Mouse (Mus musculus): ENCODE results near the gene Pi16.
"Not testable (repeated sequence)": the region's sequence is repeated elsewhere in the genome, so short reads cannot be mapped to it uniquely, and the experiment has no call there.

The Pi16 gene

GRCm38 (mm10) chr17:29332186-29332685 lies 14.8 kb downstream of the Pi16 start:
- no peak for DNase-seq

- DNase-seq, result peak; percentile 78
Observed at GRCm38 (mm10) chr17:29336266-29336990, 18.9 kb downstream of the Pi16 start.

DNA sequence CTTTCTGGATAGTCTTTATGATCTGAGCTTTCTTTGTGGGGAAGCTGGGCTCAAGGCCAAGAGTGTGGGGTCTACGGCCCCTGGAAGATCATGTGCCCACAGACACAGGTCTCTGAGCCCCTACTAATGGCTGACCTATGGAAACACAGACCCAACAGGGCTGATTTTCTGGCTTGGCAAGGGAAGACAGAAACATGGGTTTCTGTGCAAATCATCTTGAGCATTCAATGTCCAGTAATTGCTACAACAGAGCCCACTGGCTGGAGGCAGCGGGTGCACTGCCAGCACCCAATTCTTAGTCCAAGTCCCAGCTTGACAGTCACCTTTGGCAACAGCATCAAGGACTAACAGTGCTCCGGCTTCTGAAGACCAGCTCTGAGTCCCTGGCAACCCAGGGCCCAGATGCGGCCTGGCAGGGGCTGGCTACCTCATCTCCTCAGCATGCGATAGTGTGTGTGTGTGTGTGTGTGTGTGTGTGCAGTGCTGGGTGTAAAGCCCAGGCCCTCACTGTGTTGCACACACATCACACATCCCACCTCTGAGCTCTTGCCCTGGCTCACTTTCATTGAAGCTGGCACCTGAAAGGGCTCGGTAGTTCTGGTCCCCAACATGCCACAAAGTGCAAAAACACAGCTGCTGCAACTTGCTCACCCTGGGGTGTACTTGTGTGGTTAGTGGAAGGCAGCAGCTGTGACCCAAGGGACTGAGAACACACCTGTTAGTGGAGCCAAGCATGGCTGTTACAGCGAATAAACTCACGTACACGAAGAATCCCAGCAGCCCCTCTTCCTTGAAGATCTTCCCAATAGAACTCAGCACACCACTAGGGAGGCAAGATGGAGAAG lies 20.7 kb downstream of the Pi16 start:
- DNase-seq, result no peak

DNA sequence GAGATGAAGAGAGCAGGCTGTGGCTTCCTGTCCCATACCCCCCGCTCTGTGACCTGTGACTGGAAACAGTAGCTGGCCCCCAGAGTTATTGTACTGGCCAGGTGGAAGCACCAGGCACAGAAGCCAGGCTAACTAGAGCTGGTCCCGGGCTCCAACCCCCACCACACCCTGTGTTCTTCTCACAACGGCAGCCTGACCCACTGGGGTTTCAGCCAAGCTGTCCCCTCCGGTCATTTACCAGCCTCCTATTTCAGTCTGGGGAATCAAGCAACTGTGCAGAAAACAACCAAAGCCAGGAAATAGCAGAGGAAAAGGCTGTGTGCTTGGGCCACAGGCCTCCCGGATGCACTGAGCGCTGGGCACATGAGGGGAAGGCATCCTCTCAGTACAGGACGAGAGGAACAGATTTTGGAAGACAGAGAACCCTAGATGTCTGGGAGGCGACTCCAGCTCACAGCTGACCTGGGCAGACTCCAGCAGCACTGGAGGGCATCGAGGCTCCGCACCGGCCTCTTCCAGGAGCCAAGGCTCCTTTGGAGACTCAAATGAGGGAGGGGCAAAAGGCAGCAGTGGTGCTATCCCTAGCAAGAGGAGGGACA lies 21.8 kb downstream of the Pi16 start:
- no peak for DNase-seq

GRCm38 (mm10) chr17:29340406-29341261 lies 23.2 kb downstream of the Pi16 start:
- DNase-seq, result peak; percentile 49

DNA sequence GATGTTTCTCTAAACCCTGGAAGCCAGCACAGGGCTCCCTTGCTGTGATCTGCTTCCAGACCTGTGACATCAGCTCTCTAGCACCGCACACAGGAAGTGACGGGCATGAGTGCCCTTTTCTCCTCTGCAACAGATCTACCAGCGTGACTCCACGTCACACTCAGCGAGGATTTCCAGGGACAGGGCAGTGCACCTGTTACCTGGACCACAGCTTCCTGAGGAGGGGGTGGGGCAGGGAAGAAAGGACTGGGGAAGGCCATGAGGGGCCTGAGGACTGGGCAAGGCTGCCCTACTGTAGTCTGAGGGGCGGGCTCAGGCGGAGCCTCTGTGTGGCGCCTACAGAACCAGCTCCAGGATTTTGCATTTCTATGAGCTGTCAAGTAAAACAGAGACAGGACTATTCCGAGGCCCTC lies 24.1 kb downstream of the Pi16 start:
- DNase-seq, result peak; percentile 78

GRCm38 (mm10) chr17:29342010-29342910 lies 24.8 kb downstream of the Pi16 start:
- DNase-seq, result peak; percentile 66

GRCm38 (mm10) chr17:29343241-29343640 lies 25.8 kb downstream of the Pi16 start:
- peak; percentile 51 for DNase-seq

GRCm38 (mm10) chr17:29345272-29345671 lies 27.8 kb downstream of the Pi16 start:
- no peak for DNase-seq

DNA sequence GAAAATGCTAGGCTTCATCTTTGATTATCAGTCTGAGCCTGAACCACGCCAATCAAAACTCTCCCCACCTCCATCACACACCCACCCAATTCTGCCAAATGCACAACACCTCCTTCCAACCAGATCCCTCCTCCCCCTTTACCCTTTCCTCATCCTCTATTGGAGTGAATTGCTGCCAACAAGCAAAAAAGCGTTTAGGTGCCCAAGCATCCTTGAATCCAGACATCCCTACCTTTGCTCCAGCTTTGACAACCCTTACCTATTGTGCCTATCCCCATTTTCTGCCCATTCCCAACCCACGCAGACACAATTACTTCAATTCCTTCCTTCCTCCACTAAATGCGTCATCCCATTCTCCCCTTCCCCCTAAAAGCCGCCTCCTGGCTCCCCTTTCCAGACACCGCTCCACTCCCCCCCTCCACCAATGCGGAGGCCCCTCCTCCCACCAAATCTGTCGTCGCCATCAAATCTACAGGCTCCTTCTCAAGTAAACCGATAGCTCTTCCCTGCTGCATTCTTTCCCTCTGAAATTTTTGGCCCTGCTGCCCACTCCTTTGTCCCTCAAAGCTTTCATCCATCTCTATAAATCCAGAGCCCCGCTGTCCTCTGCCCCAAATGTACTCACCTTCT lies 29.1 kb downstream of the Pi16 start:
- DNase-seq, result peak; percentile 48

DNA sequence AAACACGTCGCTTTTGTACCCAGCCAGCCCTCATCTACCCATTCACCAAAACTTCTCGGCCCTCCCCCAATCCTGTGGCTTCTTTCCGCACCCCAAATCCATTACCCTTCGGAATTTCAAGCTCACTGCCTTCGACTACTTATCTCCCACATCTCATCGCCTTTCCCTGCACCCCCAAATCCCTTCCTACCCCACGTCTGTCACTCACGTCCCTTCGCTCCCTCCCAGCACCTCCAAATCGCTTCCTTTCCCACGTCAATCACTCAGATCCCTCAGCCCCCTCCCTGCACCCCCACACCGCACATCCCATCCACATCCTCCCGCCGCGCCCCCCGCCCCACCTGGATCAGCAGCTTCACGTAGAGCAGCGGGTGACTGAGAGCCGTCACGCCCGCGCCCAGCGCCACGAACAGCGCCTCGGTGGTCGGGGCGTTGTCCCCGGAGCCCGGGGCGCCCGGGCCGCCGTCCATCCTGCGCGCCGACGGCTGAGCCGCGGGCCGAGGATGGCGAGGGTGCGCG lies 29.7 kb downstream of the Pi16 start:
- peak; percentile 20 for DNase-seq

DNA sequence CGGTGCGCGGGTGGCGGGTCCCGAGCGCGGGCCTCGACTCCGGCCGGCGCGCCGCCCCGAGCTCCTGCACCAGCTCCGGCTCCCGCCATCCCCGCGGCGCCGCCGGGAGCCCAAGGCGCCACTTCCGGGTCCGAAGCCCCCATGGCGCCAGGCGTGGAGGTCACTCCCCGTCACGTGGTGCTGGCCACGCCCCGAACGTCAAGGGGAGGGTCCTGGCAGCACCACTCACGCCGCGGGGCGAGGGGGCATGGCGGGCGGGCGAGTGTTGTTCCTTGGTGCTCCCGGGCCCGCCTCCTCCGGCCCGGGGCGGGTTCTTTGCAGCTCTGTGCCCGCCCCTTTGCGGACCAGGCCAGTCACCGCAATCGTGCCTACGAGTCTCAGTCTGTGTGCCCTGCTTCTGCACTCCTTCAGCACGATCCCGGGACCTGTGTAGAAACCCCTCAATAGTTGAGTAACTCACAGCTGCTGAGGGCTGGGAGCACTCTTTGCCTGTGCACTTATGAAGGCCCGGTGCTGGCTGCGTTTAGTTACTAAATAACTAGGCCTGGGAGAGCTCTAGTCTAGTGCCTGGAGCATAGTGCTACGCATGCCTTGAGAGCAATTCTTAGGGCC lies 30.3 kb downstream of the Pi16 start, which contains the start of gene Mtch1:
TSS of gene Mtch1 (minus strand) at position 290 of the 612 bp plus-strand sequence.
- peak; percentile 99 for DNase-seq

DNA sequence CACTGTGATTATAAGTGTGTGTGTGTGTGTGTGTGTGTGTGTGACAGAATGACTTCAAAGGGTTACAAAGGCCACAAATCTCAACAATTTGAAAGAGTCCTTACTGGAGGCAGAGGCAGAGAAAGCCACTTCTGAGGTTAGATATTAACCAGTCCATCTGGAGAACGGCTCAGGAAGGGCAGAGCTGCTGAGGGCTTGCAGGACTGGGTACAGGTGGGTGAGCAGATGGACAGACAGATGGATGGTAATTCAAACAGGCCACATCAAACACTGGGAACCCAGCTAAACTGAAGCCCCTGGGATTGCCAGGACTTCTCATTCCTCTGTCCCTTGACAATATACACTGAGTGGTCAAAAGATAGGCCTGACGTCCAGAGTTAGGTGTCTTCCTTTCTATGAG lies 31.5 kb downstream of the Pi16 start:
- peak; percentile 47 for DNase-seq

DNA sequence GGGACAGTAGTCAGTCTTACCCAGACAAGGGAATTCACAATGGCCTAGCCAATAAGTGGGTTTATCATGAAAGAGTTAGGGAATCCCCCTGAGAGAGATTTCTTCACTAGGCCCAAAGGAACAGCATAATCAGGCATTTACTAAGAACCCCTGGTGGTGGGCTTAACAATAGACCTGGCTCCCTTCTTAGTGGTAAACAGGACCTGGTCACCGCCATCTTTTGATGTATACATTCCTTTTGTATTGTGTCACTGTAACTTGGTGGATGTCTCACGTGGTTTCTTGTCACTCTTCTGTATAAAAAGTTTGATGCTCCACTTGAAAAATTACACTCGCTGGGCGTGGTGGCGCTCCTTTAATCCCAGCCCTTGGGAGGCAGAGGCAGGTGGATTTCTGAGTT lies 33.6 kb downstream of the Pi16 start:
- DNase-seq, result not testable (repeated sequence)

DNA sequence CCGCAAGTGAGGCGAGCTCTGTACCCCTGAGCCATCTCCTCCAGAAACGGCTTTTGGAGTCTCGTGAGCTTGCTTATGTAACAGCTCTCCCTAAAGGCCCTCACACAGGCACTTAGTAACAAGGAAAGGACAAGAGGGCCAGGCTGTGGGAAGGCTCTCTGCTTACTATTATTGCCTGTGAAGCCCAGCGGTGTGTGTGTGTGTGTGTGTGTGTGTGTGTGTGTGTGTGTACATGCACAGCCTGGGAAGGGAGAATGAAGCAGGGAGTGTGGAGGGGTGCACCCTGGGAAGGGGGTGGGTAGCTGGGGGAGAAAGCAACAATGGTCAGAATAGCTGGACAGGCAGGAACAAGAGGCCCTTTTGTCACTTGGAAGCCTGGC lies 38.0 kb downstream of the Pi16 start:
- DNase-seq, result peak; percentile 62

GRCm38 (mm10) chr17:29355841-29356478 lies 38.5 kb downstream of the Pi16 start:
- peak; percentile 82 for DNase-seq

DNA sequence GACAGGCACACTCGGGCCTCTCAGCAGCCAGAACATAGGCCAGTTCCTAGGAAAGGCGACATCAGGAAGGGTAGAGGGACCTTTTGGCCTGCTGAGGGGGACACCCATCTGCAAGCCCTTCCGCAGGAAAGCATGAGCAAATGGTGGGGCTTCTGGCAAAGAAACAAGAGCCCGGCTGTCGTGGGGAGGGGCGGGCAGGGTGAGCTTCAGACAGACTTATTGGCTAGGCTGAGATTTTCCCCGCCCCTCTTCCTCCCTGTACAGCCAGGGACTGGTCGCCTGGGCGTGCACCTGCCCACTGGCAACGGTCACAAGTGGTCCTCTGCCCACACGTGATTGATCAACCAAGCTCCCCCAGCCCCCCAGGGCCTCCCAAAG lies 39.0 kb downstream of the Pi16 start:
- peak; percentile 89 for DNase-seq

- DNase-seq, result no peak
Observed at GRCm38 (mm10) chr17:29356882-29357281, 39.4 kb downstream of the Pi16 start.

DNA sequence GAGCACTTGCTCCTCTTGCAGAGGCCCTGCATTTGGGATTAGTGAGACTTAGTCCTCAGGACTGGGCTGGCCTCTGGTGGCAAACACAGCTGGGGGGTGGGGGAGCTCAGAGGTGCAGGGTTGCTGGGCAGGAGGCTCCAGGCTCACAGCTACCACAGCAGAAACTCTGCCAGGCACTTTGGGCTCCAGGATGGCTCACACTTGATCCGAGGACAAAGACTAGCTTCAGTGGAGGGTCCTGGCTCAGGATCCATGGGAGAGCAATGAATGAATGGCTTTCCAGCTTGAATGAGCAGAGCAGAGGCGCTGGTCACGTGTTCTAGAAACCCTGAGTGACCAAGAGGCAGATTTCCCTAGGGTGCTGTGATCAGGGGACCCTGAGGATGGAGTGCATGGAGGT lies 41.4 kb downstream of the Pi16 start:
- no peak for DNase-seq

GRCm38 (mm10) chr17:29360761-29361221 lies 43.3 kb downstream of the Pi16 start, which contains the start of gene Fgd2:
Fgd2 (plus strand) TSS chr17:29360914.
- peak; percentile 80 for DNase-seq
